Mouse (Mus musculus) bone marrow macrophage, adult 2 months (primary cell): ENCODE data around the gene Tubgcp5.

ENCODE experiments used
- CTCF ChIP-seq: IDR thresholded peaks from 2 replicates; pipeline ENCODE4 v1.5.1; 2012; ENCODE audit warnings: low read depth, mild to moderate bottlenecking, low read length, moderate library complexity
- POLR2A ChIP-seq: IDR thresholded peaks from 2 replicates; pipeline ENCODE4 v1.6.1; 2012; ENCODE audit warnings: mild to moderate bottlenecking, low read depth, low read length, borderline replicate concordance

GRCm38 (mm10) chr7:55861175-55861574, 67.2 kb downstream of the Tubgcp5 start:
- no peak for TF ChIP-seq CTCF
- no peak for TF ChIP-seq POLR2A
